Mouse (Mus musculus) heart, adult 11 months (tissue): ENCODE measurements around the gene Art3.

Experiments
- DNase-seq: peaks from one replicate; pipeline ENCODE4 v3.0.0; 2022

Art3 gene

DNA sequence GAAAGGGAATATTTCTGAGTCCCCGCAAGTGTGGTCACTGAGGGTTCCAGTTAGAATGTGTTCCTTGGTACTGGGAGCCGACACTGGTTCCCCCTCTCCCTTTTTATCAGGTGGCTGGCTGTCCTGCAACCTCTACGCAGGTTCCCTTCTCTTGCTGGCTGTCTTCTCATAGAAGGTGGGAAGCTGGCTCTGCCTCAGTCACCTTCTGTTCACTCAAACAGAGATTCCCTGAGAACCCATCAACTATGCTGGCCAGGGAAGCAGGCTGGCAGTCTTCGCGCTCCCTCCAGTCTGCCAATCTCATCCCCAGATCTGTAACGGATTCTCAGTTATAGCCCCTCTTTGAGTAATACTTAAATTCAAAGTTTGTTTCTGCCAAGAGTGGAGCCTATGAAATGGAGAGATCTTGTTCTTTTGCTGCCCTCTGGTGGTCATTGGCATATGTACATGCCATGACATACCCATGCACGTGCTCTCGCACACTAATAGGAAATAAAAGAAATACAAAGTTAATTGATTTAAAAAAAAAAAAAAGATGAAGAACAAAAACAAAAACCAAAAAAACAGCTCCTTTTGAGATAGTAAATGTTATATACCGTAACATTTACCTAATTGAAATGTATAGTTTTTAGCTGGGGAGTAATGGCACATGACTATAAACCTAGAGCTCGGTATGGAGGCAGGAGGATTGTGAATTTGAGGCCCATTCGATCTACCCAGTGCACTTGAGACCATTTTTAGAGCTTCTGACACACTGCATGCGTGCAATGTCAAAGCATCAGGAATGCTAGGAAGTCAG, 50.1 kb downstream of the Art3 start:
- peak; percentile 95 for DNase-seq

DNA sequence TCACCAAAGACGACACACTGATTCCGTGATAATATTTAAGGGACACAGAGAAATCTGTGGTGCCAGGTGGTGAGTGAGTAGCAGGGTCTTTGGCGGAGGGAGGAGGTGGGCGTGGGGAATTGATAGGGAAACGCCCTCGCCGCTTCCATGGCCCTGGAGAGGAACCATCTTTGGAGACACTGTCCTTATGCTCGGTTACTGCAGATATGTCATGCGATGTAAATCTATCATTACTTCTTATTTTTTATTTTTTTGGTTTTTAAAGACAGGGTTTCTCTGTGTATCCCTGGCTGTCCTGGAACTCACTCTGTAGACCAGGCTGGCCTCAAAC, 50.7 kb downstream of the Art3 start:
- no peak for DNase-seq

DNA sequence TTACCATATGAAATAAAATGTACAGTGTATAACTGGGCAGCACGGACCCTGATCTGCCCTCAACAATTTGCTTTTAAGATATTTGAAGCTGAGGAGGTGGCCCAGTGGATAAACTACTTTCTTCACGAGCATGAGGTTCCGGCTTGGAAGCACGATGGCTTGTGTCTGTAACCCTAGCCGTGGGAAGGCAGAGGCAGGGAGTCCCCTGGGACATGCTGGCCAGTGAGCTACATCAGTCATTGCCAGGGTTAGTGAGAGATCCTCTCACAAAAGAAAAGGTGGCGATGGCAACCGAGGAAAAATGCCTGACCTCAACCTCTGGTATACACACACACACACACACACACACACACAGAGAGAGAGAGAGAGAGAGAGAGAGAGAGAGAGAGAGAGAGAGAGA, 52.1 kb downstream of the Art3 start:
- peak; percentile 92 for DNase-seq

DNA sequence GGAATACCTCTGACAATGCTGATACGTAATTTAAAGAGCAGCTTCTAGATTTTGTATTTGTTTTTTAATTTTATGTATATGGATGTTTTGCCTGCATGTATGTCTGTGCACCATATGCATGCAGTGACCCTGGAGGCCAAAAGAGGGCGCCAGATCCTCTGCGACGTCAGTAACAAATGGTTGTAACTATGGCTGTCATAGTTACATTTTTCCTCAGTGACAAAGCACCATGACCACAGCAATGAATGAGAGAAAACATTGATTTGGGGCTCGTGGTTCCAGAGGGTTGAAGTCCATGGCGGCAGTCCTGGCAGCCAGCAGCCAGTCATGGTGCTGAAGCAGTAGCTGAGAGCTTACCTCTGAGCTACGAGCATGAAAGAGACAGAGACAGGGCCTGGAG, 53.2 kb downstream of the Art3 start:
- DNase-seq: peak; percentile 87

DNA sequence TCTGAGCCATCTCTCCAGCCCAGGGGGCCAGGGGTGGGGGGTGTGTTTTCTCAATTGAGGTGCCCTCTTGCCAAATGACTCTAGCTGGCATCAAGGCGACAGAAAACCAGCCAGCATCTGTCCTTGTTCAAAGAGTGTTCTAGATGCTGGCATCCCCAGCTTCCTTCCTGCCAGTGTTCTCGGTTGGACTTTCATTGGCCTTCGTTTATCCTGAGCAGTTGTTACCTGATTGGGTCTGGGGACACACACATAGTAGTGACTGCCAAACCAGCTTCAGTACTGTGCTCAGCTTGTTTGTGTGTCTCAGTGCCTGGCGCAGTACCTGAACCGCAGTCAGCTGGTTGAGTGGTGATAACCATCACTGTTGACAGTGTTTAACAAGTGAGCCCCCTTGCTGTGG, 54.5 kb downstream of the Art3 start:
- DNase-seq: peak; percentile 97

DNA sequence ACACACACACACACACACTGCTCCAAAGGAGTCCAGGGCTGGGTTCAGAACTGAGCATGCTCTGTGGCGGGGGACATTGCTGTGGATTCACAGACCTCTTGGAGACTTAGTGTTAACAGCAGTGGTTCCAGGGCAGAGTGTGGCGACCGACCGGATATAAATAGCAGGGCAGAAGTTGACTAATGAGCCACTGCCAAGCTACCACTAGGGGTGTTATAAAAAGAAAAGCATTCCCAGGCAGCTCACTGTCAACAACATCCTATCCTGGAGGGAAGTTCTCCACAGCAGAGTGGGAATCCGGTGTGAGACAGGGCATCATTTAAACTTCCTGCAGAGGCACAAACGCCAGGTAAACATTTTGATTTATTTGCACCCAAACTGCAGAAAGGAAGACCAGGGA, 55.0 kb downstream of the Art3 start:
- peak; percentile 98 for DNase-seq

DNA sequence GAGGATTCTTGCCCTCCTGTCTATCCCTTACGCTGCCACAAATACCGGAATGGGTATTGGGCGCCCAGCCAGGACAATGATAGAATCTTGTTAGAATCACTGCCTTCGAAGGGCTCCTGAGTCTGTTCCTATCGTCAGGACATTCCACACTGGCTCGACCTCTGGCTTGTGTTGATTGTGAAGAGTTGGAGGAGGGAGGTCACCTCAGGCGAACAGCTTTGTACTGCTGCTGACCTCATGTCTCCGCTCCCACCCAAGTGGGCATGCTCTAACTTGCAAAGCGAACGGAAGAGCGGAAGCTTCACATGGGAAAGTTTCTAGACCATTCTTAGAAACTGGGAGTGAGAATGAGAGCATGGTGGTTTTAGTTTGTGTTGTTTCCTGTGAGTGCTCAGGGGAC, 55.8 kb downstream of the Art3 start:
- DNase-seq: peak; percentile 98

DNA sequence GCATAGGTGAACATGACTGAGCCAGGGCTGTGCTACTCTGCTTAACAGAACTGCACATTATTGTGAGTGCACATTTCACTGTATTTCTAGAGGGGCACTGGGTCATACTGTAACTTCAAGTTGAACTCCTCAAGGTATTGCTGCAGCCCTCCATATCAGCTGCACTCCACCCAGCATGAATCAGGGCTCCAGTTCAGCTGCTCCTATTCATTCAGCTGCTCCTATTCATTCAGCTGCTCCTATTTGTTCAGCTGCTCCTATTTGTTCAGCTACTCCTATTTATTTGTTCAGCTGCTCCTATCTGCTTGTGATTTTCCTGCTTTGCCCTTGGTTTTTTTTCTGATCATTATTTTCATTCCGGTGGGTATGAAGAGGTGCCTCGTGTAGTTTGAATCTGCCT, 58.4 kb downstream of the Art3 start:
- DNase-seq: no peak

DNA sequence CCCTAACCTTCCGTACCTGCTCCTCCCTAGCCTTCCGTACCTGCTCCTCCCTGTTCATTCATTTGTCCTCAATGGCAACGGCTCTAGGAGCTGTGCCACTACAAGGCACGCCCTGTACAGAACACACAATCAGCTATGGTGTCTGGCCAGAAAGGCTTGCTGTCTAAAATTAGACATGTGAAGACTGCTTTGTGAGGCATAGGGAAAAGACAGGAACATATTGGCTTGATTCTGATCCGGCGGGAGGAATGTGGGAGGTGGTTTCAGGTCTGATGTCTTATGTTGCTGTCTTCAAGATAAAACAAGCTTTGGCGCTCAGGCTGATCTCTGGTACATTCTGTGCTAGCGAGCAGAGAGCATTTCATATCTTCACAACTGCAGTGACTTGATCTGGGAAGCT, 59.0 kb downstream of the Art3 start:
- peak; percentile 97 for DNase-seq

DNA sequence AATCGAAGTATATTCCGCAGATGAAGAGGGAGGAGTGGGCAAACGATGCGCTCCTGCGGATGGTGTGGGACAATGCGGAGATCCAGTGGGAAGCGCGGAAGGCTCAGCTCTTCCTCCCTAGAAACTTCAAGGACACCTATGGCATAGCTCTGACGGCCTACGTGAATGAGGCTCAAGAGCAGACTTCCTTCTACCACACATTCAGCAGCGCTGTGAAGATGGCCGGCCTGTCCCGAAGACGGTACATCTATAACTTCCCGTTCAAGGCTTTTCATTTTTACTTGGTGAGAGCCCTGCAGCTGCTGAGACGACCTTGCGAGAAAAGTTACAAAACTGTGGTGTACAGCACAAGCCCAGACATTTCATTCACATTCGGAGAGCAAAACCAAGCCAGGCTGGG, 60.9 kb downstream of the Art3 start:
- no peak for DNase-seq

DNA sequence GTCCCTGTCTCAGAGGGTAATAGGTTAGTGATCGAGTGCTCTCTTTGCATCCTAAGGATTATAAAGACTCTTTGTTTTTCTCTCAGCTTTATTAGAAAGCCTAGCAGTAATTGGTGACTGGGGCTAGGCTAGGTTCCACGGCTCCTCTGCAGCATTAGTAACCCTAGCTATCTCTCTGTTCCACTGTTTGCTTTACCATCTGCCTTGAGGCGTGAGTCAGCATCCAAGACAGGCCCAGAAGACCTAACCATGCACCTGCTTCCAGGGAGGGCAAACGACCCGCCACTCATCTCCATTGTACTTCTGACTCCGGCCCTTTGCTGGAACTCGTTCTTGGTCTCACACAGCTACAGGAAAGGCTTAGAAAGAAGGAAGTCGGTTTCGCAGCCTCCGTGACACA, 62.2 kb downstream of the Art3 start:
- no peak for DNase-seq

DNA sequence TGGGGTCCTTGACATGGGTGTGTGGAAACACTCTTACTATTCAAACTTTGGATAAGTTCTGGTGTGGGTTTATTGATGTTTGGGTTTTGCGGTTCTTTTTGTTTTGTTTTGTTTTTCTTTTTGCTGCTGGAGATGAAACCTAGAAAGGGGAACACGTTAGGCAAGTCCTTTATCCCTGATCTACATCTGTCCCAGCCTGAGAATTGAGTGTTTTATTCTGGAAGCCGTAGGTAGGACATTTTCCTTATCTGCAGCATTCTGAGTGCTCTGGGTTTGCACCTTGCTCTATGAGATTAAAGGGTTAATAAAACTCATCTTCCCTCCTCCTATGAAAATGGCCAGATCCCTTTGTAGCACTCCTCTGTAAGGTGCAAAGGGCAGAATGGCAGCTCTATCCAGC, 64.1 kb downstream of the Art3 start:
- DNase-seq: no peak

DNA sequence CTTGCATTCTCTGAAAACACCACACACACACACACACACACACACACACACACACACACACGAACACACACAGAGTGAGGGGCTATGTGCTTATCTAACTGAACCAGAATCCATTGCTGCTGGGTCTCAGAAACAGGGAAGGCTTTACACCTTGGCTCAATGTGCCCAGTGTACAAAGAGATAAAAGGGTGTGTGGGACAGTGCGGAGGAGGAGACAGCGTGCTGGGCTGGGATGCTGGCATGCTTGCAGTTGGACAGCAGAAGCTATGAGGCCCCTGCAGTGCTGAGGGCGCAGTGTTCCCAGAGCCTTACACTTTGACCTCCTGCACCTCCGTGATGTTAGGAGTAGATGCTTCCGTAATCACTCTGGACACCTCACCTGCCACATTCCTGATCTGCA, 64.8 kb downstream of the Art3 start:
- DNase-seq: peak; percentile 88

DNA sequence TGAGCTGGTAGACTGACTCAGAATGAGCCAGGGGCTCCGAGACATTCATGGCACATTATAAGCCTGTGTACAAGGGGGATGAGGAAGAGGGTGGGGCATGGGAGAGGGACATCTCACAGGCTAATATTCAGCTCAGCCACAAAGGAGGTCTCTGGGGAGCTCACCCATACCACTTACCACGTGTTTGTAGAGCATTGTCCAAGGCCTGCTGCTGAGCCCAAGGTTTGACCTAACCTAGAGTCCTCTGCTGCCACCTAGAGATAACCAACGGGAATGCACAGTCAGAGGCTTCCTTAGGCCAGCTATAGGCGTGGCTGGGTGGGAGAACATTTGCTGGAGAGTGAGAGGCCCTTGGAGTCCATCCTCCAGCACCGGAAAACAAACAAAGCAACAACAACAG, 66.5 kb downstream of the Art3 start:
- peak; percentile 96 for DNase-seq

DNA sequence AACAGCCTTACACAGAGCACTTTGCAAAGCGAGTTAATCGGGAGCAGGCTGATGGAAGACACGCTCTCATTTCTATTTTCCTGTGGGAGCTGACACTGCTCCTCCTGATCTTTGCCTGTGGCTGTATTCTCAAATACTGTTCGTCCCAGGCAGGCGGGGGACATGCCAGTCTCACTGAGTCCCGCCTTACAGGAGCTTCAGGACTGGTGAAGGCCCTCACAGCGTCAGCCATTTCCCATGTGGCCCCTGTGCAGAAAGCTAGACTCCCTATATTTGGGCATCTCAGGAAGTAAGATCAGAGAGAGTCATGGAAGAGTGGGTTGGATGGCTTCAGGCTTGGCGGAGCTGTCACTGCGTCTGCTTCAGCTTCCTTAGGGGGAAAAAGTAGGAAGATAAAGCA, 71.2 kb downstream of the Art3 start:
- DNase-seq: peak; percentile 92

DNA sequence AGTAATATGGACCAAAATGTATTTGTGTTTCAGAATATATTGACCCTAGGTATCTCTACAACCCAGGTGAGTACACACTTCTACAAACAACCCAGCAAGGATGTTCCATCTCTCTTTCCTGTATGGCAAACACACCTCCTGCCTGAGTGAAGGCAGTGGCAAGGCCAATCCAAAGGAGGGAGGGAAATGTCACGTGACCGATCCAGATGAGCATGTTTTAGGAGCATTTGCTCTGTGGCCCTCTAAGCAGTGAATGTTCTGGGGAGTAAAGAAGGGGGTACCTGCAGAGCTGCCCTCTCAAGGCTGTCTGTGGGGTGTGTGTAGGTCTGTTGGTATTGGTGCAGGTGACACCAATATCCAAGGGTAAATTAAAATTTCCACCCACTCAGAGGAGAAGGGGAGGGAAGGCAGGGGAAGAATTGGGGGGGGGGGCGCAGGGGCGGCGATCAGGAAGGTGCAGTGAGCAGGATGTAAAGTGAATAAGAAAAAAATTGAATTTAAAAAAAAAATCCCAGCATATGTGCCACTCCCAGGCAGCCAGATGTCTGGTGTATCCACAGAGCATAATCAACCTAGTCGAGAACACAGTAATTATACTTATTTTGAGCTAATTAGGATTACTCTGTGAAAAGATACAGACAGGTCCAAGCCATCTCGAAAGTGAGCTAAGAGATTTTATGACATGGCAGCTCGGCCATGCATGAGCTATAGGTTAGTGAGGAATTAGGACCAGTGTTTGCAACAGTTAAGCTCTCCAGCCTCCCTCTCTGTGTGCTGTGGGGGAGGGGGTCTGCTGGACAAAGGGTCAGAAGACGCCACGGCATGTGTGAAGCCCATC, 72.2 kb downstream of the Art3 start:
- peak; percentile 79 for DNase-seq

DNA sequence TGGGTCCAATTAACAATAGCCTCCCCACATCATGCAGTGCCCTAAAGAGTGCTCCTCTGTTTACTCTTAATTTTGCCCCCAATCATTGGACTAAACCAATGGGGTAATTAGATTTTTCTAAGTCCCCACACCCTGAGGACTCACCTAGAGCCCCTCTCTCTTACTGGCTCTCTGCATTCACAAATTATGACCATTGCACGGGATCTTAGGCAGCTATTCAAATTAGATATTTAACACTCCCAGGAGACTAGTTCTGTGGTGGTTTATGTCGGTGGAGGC, 72.7 kb downstream of the Art3 start:
- no peak for DNase-seq

DNA sequence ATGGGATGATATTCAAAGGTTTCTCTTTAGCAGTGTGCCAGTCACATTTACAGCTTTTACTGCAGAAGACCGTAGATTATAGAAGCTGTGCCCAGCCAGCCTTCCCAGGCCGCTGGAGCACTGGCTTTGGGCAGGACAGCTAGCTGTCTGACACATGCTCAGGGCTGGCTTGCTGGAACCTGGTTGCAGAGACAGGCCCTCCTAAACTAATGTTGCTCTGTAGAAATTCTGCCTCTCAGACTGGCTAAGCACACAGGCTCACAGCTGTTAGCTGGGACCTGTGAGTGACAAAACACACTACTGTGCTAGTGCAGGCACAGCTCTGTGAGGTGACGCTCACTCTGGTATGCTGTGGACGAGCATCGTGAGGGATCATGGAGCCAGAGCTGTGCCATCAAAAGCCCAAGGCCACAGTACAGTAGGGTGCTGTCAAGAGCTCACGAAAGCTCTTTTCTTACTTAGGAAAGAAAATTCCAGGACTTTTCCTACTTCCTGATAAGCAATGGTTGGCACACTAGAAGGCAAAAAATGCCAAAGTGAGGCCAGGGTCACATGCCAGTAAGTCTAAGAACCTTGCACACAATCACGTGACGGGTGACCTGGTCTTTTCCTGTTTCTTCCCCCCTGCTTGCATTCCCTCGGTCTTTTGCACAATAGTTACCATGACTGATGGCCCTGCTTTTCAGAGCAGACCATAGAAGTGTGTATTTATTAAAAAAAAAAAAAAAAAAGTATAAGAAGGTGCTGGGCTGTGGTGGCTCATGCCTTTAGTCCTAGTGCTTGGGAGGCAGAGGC, 77.9 kb downstream of the Art3 start:
- peak; percentile 87 for DNase-seq

DNA sequence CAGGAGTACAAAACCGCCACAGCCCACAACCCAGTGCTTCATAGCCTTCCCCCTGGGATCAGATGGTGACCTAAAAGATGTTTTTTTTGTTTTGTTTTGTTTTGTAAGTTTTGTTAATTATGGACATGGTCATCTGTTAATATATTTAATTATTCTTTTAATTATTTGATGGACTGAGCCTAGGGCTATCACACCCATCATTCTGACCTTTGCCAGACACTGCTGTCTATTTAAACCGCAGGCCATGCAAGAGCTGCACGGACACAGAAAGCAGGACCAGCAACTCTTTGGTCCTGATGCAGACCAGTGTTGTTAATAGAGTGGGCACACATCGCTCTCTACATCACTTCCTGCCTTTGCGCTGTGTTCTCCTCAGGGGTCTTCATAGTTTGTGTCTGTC, 78.9 kb downstream of the Art3 start:
- peak; percentile 51 for DNase-seq

DNA sequence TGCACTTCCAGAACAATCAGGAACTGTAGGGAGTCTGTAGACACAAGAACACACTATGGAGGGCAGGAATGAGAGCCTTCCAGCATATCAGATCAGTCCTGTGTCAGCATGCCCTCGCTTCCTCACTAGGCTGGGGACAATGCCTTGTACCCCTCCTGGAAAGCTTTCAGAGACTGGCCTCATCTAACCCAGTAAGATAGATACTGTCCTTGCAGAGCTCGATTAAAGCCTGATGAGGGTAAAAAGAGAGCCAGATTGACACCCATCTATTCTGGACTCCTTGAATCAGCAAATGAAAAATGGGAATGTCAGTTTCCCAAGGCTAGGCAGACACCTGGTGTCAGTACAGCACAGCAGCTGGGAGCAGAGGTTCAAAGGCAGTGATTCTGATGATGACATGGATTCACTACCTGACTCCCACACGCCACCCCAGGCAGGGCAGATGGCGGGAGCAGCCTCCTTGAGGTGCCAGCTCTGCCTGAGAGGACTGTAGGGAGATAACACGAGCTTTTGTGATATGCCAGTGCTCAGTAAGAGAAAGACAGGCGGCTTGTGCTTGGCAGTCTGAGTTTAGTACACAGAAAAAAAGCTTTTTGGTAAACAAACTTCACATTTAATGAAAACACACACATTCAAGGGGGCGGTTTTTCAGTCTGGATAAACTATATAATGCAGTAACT, 80.0 kb downstream of the Art3 start:
- DNase-seq: peak; percentile 68

DNA sequence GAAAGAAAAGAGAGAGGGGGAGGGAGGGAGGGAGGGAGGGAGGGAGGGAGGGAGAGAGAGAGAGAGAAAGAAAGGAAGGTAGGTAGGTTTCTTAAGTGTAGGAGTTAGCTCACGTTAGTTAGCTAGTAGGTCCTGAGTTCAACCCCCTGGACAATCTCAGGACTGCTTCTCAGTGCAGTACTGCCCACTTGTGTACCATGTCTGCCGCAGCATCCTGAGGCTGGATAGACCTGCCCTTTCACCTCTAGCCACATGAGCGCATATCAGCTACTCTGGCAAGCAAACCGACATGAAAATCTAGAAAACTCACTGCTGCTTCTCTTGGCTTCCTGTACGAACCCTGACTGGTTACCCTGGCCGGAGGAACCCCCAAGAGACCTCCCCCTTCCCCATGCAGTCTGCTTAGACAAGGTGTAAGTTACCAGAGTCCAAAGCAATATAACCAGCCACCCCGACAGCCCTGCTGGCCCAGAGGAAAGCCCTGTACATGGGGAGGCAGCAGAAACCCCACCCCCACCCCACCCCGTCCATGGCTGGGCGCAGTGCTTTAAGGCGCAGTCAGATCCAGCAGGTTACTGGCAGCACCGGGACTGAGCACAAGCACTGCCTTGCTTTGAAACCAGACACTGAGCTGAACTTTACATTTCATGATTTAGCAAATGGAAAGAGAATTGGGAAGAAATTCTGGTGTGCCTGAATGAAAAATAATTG, 81.8 kb downstream of the Art3 start:
- DNase-seq: peak; percentile 88

DNA sequence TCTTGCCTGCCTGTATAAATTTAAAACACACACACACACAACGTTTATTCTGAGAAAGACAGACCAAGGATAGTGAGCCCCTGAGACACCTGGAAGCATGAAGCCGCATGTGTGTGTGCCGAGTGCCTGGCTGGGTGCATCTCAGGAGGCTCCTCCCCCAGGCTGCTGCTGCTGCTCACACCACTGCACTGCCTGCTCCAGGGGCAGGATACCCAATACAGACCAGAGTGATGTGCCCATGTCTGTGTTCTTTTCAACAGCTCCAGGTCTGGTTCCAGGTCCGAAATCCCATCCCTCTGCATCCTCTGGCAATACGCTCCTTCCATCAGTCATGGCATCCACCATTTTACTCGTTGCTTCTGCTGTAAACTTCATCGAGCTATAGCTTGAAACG, 82.4 kb downstream of the Art3 start:
- peak; percentile 82 for DNase-seq

DNA sequence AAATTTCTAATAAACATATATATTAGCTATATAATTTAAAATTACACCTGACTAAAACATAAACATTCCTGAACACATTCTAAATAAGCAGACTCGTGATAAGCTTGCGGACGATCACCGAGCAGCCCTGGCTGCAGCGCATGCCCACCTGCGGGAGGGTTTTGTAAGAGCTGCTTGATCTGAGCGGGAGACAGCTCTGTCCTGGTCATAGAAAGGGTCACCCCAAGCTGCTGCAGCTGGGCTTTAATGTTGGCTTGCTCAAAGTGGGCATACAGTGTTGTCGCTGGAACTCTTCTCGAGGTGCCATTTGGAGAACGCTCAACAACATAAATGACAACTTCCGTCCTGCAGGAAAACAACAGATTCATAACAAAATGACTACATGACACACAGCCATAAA, 92.5 kb downstream of the Art3 start:
- DNase-seq: peak; percentile 57
